Mouse (Mus musculus) erythroblast, embryonic 14.5 days (primary cell): ENCODE results near the gene Atp8b4. TPM values are rescaled to one million over a fixed set of nuclear protein-coding genes. Genes with fewer than 3 reads are reported as not detected.

Experiments
- H3K27me3 ChIP-seq: 2 replicates; pipeline ENCODE4 v1.6.1; 2012; ENCODE audit warnings: inconsistent platforms; ENCODE audit not compliant: control insufficient read depth
- H3K36me3 ChIP-seq: 2 replicates; pipeline ENCODE4 v1.6.1; 2012; ENCODE audit warnings: mild to moderate bottlenecking, inconsistent platforms; ENCODE audit not compliant: control insufficient read depth
- H3K4me1 ChIP-seq: 2 replicates; pipeline ENCODE4 v1.6.1; 2012; ENCODE audit warnings: inconsistent platforms; ENCODE audit not compliant: control insufficient read depth
- H3K4me3 ChIP-seq: replicated peaks from 2 replicates; pipeline ENCODE3; 2012; ENCODE audit warnings: moderate library complexity, mild to moderate bottlenecking, inconsistent platforms
- H3K9me3 ChIP-seq: 2 replicates; pipeline ENCODE4 v1.6.1; 2012; ENCODE audit warnings: low read length, inconsistent platforms, mixed read lengths; ENCODE audit not compliant: control insufficient read depth
- GATA1 ChIP-seq: IDR thresholded peaks from 2 replicates; pipeline ENCODE4 v1.6.1; 2012; ENCODE audit warnings: low read length, inconsistent platforms, mixed read lengths
- TAL1 ChIP-seq: IDR thresholded peaks from 3 replicates; pipeline ENCODE4 v1.6.1; 2012; ENCODE audit warnings: low read length, inconsistent platforms, mixed read lengths
- polyA plus RNA-seq: library from polyadenylated mRNA; stranded (reverse); fragments of >175 nt; gene quantifications from 2 replicates; pipeline ENCODE4 v1.2.3, GENCODE M21; 2012

Atp8b4 gene
- polyA plus RNA-seq, 1 experiment, result not detected

DNA sequence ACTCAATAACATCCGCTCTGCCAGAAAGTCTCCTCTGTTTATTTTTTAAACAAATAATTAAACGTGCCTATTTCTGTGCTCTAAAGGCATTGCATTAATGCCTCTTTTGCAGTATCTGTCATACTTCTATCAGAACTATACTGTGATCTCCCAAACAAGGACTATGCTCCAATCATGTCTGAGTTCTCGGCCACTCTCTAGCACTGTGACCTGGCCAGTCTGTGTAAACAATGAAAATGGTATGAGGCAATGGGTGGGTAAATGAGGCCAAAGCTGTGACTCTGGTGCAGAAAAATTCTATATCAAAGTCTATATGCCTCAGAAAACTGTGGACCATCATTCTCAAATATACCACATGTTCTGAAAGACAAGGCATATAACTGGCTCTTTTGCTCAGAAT is 140.5 kb downstream of the Atp8b4 start:
- TF ChIP-seq TAL1 (no peak), GATA1 (no peak)
- peaks cover 10% of the 10 kb centered on the region for H3K4me1 ChIP-seq
- no peak overlapping the region for H3K4me3 ChIP-seq
- no peaks in the 10 kb centered on the region for H3K36me3 ChIP-seq
- H3K9me3 ChIP-seq, result no peaks in the 10 kb centered on the region
- H3K27me3 ChIP-seq, result no peaks in the 10 kb centered on the region

- peaks cover 10% of the 10 kb centered on the region for H3K4me1 ChIP-seq
- H3K4me3 ChIP-seq, result no peak overlapping the region
- H3K9me3 ChIP-seq, result no peaks in the 10 kb centered on the region
- H3K27me3 ChIP-seq, result no peaks in the 10 kb centered on the region
- H3K36me3 ChIP-seq, result no peaks in the 10 kb centered on the region
- TF ChIP-seq TAL1 (no peak), GATA1 (no peak)
These were observed 141.2 kb downstream of the Atp8b4 start for GRCm38 (mm10) chr2:126359278-126359677.

- Histone ChIP-seq H3K27me3 (no peaks in the 10 kb centered on the region), H3K9me3 (no peaks in the 10 kb centered on the region), H3K36me3 (no peaks in the 10 kb centered on the region), H3K4me1 (peaks cover 6% of the 10 kb centered on the region), H3K4me3 (no peak overlapping the region)
- TF ChIP-seq GATA1 (no peak), TAL1 (no peak)
These were observed 141.7 kb downstream of the Atp8b4 start for GRCm38 (mm10) chr2:126358741-126359140.

DNA sequence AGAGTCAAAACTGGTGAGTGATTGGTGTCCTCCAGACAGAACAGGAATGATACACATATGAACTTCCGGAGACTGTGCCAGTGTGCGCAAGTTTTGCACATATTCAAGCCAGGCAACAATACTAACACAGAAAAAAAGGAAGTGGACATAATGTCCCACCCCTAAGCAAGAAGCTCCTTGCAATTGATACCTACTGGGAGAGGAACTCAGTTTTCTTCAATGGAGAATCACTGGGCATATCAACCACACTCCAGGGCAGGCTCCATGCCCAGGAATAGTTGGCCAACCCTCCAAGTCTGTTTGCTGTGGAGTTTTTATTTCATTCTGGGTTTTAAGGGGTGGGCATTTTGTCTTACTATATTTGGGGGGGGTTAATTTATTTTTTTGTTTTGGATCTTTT is 145.2 kb downstream of the Atp8b4 start:
- H3K9me3 ChIP-seq, result no peaks in the 10 kb centered on the region
- H3K4me1 ChIP-seq, result no peaks in the 10 kb centered on the region
- no peak for TF ChIP-seq GATA1
- TF ChIP-seq TAL1, result no peak
- H3K4me3 ChIP-seq, result no peak overlapping the region
- no peaks in the 10 kb centered on the region for H3K27me3 ChIP-seq
- H3K36me3 ChIP-seq, result no peaks in the 10 kb centered on the region

GRCm38 (mm10) chr2:126351811-126352210 is 148.7 kb downstream of the Atp8b4 start:
- Histone ChIP-seq H3K27me3 (no peaks in the 10 kb centered on the region), H3K9me3 (no peaks in the 10 kb centered on the region), H3K4me3 (no peak overlapping the region), H3K36me3 (no peaks in the 10 kb centered on the region), H3K4me1 (no peaks in the 10 kb centered on the region)
- no peak for TF ChIP-seq TAL1
- TF ChIP-seq GATA1, result no peak

- Histone ChIP-seq H3K27me3 (no peaks in the 10 kb centered on the region), H3K4me1 (no peaks in the 10 kb centered on the region)
- TF ChIP-seq GATA1, result no peak
- TF ChIP-seq TAL1, result no peak
These were observed 157.4 kb downstream of the Atp8b4 start for GRCm38 (mm10) chr2:126343026-126343593.

DNA sequence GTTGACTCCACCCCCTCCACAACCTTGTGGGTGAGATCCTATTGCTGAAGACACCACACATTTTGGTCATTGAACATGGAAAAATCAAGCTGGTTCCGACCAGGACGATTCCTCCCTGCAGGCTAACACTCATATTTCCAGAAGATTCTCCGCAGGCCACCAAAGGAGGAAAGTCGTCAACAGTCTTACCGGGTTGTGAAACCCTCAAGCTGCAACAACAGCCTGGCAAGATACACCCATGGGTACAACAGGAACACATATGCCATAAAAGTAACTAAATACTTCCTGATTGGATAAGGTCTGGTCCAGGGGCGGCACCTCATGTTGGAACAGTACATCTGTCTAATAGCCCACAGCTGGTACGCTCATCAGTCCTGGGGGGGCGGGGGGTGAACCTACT is 159.0 kb downstream of the Atp8b4 start:
- no peaks in the 10 kb centered on the region for H3K9me3 ChIP-seq
- H3K4me1 ChIP-seq, result no peaks in the 10 kb centered on the region
- H3K4me3 ChIP-seq, result no peak overlapping the region
- no peaks in the 10 kb centered on the region for H3K36me3 ChIP-seq
- H3K27me3 ChIP-seq, result no peaks in the 10 kb centered on the region
- TF ChIP-seq TAL1 (no peak), GATA1 (no peak)

More at GRCm38 (mm10) chr2:126343026-126343593, 157.4 kb downstream of the Atp8b4 start:
- Histone ChIP-seq H3K9me3 (no peaks in the 10 kb centered on the region), H3K36me3 (no peaks in the 10 kb centered on the region), H3K4me3 (no peak overlapping the region)

DNA sequence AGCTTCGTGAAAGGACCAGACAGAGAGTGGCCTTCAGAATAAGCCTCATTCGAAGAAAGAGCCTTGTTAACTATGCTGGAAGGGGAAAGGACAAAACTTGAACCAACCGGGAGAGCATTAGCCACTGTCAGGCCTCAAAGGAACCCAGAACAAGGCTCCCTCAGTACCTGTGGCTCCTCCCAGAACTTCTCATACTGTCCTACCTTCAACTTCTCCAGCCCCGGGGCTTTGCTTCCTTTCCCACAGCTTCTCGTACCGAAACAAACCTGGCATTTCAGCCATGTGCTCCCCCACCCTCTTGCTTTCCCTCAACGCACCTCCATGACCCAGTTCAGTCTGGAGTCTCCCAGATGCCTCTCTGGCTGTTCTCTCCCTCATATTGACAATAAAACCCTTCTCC is 160.3 kb downstream of the Atp8b4 start:
- Histone ChIP-seq H3K4me1 (no peaks in the 10 kb centered on the region), H3K4me3 (no peak overlapping the region), H3K27me3 (no peaks in the 10 kb centered on the region), H3K36me3 (no peaks in the 10 kb centered on the region), H3K9me3 (no peaks in the 10 kb centered on the region)
- no peak for TF ChIP-seq GATA1
- TF ChIP-seq TAL1, result no peak

DNA sequence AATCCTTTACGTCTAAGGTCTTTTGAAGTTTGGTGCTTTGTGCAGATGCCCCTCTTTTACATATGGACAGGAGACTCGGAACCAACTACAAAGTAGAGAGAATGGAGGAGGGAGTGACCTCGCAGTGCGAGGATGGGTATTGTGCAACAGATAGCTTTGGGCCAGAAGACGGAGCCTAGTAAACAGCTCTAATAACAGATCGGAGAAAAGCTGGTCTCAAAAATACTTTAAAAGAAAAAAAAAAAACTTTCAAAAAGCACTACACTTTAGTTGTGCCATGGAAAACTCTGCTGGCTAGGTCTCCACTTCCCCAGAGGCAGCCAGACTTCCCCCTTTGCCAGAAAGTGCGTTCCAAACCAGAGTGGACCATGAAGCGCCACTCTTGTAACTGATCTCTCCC is 161.0 kb downstream of the Atp8b4 start:
- no peaks in the 10 kb centered on the region for H3K36me3 ChIP-seq
- no peaks in the 10 kb centered on the region for H3K4me1 ChIP-seq
- TF ChIP-seq GATA1 (no peak), TAL1 (no peak)
- H3K9me3 ChIP-seq, result no peaks in the 10 kb centered on the region
- no peak overlapping the region for H3K4me3 ChIP-seq
- no peaks in the 10 kb centered on the region for H3K27me3 ChIP-seq

DNA sequence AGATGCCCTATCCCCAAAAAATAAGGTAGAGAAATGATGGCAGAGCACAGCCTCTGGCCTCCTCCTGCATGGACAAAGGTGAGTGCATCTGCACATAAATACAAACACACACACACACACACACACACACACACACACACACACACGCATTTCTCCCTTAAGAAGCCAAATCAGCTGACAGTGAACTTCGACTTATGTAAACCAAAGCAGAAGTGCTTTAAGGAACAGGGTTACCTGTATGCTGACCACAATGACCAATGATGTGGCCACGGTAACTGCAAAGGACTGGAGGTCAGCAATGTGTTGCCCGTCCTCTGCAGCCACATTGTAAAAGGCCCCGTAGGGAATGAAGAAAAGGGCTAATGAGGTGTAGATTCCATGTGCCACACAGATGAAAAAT is 163.3 kb downstream of the Atp8b4 start:
- Histone ChIP-seq H3K36me3 (no peaks in the 10 kb centered on the region), H3K4me3 (no peak overlapping the region), H3K9me3 (no peaks in the 10 kb centered on the region), H3K4me1 (no peaks in the 10 kb centered on the region), H3K27me3 (no peaks in the 10 kb centered on the region)
- TF ChIP-seq GATA1 (no peak), TAL1 (no peak)
